Mouse (Mus musculus): ENCODE measurements around the gene Cfap97.

GRCm38 (mm10) chr8:46153042-46153441 lies 1.5 kb downstream of the Cfap97 start:
- no peak for TF ChIP-seq CTCF (IDR thresholded peaks at IDR 0.05; ENCODE audit: control insufficient read depth, insufficient read depth, insufficient replicate concordance, low read depth, low read length)
- TF ChIP-seq POLR2A (IDR thresholded peaks at IDR 0.05; ENCODE audit: control insufficient read depth, low read depth, low read length), result no peak
